Mouse (Mus musculus) midbrain, embryonic 15.5 days (tissue): ENCODE data around the gene Gm9803. TPM values are rescaled to one million over a fixed set of nuclear protein-coding genes. Genes with fewer than 3 reads are reported as not detected.
"Not testable (repeated sequence)": the region's sequence is repeated elsewhere in the genome, so short reads cannot be mapped to it uniquely, and the experiment has no call there.

Source experiments
- ATAC-seq: fragments of 200-750 bp; cut with Nextera tagmentation; replicated peaks from 2 replicates; pipeline ENCODE4 v1.8.0; 2017; ENCODE audit warnings: moderate TSS enrichment
- H3K27ac ChIP-seq: fragments of 300-500 bp; sonication (generic); 2 replicates; pipeline ENCODE4 v1.5.1; 2015; ENCODE audit warnings: mild to moderate bottlenecking, inconsistent platforms
- H3K27me3 ChIP-seq: fragments of 300-500 bp; sonication (generic); replicated peaks from 2 replicates; pipeline ENCODE4 v1.6.1; 2015; ENCODE audit warnings: inconsistent platforms
- H3K36me3 ChIP-seq: fragments of 300-500 bp; sonication (generic); replicated peaks from 2 replicates; pipeline ENCODE4 v1.6.1; 2015; ENCODE audit warnings: inconsistent platforms
- H3K4me1 ChIP-seq: fragments of 300-500 bp; sonication (generic); 2 replicates; pipeline ENCODE4 v1.6.1; 2015; ENCODE audit warnings: inconsistent platforms
- H3K4me2 ChIP-seq: fragments of 300-500 bp; sonication (generic); 2 replicates; pipeline ENCODE4 v1.6.1; 2015; ENCODE audit warnings: inconsistent platforms, mild to moderate bottlenecking, moderate library complexity
- H3K4me3 ChIP-seq: fragments of 300-500 bp; sonication (generic); 2 replicates; pipeline ENCODE4 v1.5.1; 2015; ENCODE audit warnings: mild to moderate bottlenecking, inconsistent platforms
- H3K9ac ChIP-seq: fragments of 300-500 bp; sonication (generic); 2 replicates; pipeline ENCODE4 v1.6.1; 2015; ENCODE audit warnings: mild to moderate bottlenecking, inconsistent platforms
- H3K9me3 ChIP-seq: fragments of 300-500 bp; sonication (generic); 2 replicates; pipeline ENCODE4 v1.6.1; 2016; ENCODE audit warnings: inconsistent platforms
- WGBS: fragments of 180-500 bp; shearing (Covaris S2); methylation state at CpG from one replicate; pipeline ENCODE4 v1.1.7; 2015; ENCODE audit warnings: mixed read lengths; 5-methylcytosine and 5-hydroxymethylcytosine counted together
- polyA plus RNA-seq: library from polyadenylated mRNA; unstranded; fragments of >200 nt; fragmentation: Nextera tagmentation; extraction: Ambion mirVana; gene quantifications from 2 replicates; pipeline ENCODE4 v1.2.1, GENCODE M21; 2015

The Gm9803 gene
- 20.2 and 22.7 TPM in 2 replicates for polyA plus RNA-seq

- not testable (repeated sequence) for H3K9me3 ChIP-seq, H3K27me3 ChIP-seq, H3K27ac ChIP-seq, H3K4me2 ChIP-seq, H3K9ac ChIP-seq, ATAC-seq, H3K4me3 ChIP-seq, H3K36me3 ChIP-seq
- 95% methylated on average over 10 of the region's 10 CpGs for WGBS
- peaks cover 22% of the 10 kb centered on the region for H3K4me1 ChIP-seq
These were observed at the start of gene Gm9803 for GRCm38 (mm10) chr10:43523931-43524330. Gm9803 (plus strand) TSS chr10:43524084.

GRCm38 (mm10) chr10:43475376-43475775 lies 48.5 kb upstream of the Gm9803 start:
- Histone ChIP-seq H3K4me3 (no peak overlapping the region), H3K27me3 (no peaks in the 10 kb centered on the region), H3K9me3 (no peaks in the 10 kb centered on the region), H3K4me1 (peaks cover 21% of the 10 kb centered on the region), H3K27ac (no peak overlapping the region), H3K4me2 (no peak overlapping the region), H3K36me3 (no peaks in the 10 kb centered on the region), H3K9ac (no peak overlapping the region)
- no peak for ATAC-seq
- 64% methylated on average over 4 of the region's 4 CpGs for WGBS

GRCm38 (mm10) chr10:43477459-43477858 lies 46.4 kb upstream of the Gm9803 start:
- peak overlapping the region; percentile 90 for H3K4me3 ChIP-seq
- H3K36me3 ChIP-seq: no peaks in the 10 kb centered on the region
- H3K9ac ChIP-seq: peak overlapping the region; percentile 71
- 4% methylated on average over 9 of the region's 9 CpGs for WGBS
- H3K4me1 ChIP-seq: peaks cover 34% of the 10 kb centered on the region
- no peak for ATAC-seq
- H3K27me3 ChIP-seq: no peaks in the 10 kb centered on the region
- peak overlapping the region; percentile 98 for H3K27ac ChIP-seq
- no peaks in the 10 kb centered on the region for H3K9me3 ChIP-seq
- H3K4me2 ChIP-seq: peak overlapping the region; percentile 99

GRCm38 (mm10) chr10:43477865-43478681 lies 45.8 kb upstream of the Gm9803 start:
- Histone ChIP-seq H3K36me3 (no peaks in the 10 kb centered on the region), H3K4me3 (peak overlapping the region; percentile 90)

GRCm38 (mm10) chr10:43478751-43479435 lies 45.0 kb upstream of the Gm9803 start, which contains the start of gene Bend3:
Bend3 (plus strand) TSS chr10:43478831.
- peak within 1 kb of the TSS; percentile 90 for H3K4me3 ChIP-seq
- under 1% methylated on average over 78 of the region's 101 CpGs for WGBS
- peak within 1 kb of the TSS; percentile 99 for H3K4me2 ChIP-seq
- no peaks in the 10 kb centered on the region for H3K9me3 ChIP-seq
- H3K27ac ChIP-seq: peak within 1 kb of the TSS; percentile 98
- no peaks in the 10 kb centered on the region for H3K27me3 ChIP-seq
- ATAC-seq: peak; percentile 81
- no peaks in the 10 kb centered on the region for H3K36me3 ChIP-seq
- H3K9ac ChIP-seq: peak within 1 kb of the TSS; percentile 71
- H3K4me1 ChIP-seq: peaks cover 42% of the 10 kb centered on the region

More at GRCm38 (mm10) chr10:43477865-43478681, 45.8 kb upstream of the Gm9803 start:
- peak overlapping the region; percentile 98 for H3K27ac ChIP-seq
- peak overlapping the region; percentile 71 for H3K9ac ChIP-seq
- H3K9me3 ChIP-seq: no peaks in the 10 kb centered on the region
- H3K4me2 ChIP-seq: peak overlapping the region; percentile 99
- peaks cover 35% of the 10 kb centered on the region for H3K4me1 ChIP-seq
- no peaks in the 10 kb centered on the region for H3K27me3 ChIP-seq
- under 1% methylated on average over 41 of the region's 42 CpGs for WGBS
- peak; percentile 30 for ATAC-seq

GRCm38 (mm10) chr10:43479436-43480157 lies 44.3 kb upstream of the Gm9803 start:
- peak overlapping the region; percentile 90 for H3K4me3 ChIP-seq
- H3K4me1 ChIP-seq: peaks cover 42% of the 10 kb centered on the region
- peak overlapping the region; percentile 71 for H3K9ac ChIP-seq
- under 1% methylated on average over 69 of the region's 103 CpGs for WGBS
- H3K27me3 ChIP-seq: no peaks in the 10 kb centered on the region
- peak overlapping the region; percentile 98 for H3K27ac ChIP-seq
- no peaks in the 10 kb centered on the region for H3K36me3 ChIP-seq
- peak; percentile 90 for ATAC-seq
- no peaks in the 10 kb centered on the region for H3K9me3 ChIP-seq
- peak overlapping the region; percentile 99 for H3K4me2 ChIP-seq

GRCm38 (mm10) chr10:43480227-43480849 lies 43.5 kb upstream of the Gm9803 start:
- Histone ChIP-seq H3K9ac (peak overlapping the region; percentile 71; the same call in 1 of the 2 replicates), H3K27me3 (no peaks in the 10 kb centered on the region), H3K36me3 (no peaks in the 10 kb centered on the region), H3K4me1 (peaks cover 42% of the 10 kb centered on the region), H3K27ac (peak overlapping the region; percentile 98), H3K4me2 (peak overlapping the region; percentile 99), H3K9me3 (no peaks in the 10 kb centered on the region), H3K4me3 (peak overlapping the region; percentile 90)
- 4% methylated on average over 13 of the region's 13 CpGs for WGBS
- ATAC-seq: no peak

GRCm38 (mm10) chr10:43481179-43481578 lies 42.7 kb upstream of the Gm9803 start:
- Histone ChIP-seq H3K4me3 (no peak overlapping the region), H3K9me3 (no peaks in the 10 kb centered on the region), H3K27me3 (no peaks in the 10 kb centered on the region), H3K9ac (no peak overlapping the region), H3K27ac (no peak overlapping the region), H3K4me1 (peaks cover 42% of the 10 kb centered on the region), H3K4me2 (no peak overlapping the region), H3K36me3 (no peaks in the 10 kb centered on the region)
- WGBS: 49% methylated on average over 4 of the region's 4 CpGs
- ATAC-seq: no peak

- WGBS: 81% methylated on average over 5 of the region's 5 CpGs
- no peak for ATAC-seq
- no peak overlapping the region for H3K4me3 ChIP-seq
- H3K4me2 ChIP-seq: no peak overlapping the region
- no peaks in the 10 kb centered on the region for H3K9me3 ChIP-seq
- H3K27me3 ChIP-seq: no peaks in the 10 kb centered on the region
- H3K9ac ChIP-seq: no peak overlapping the region
- peaks cover 40% of the 10 kb centered on the region for H3K4me1 ChIP-seq
- H3K27ac ChIP-seq: no peak overlapping the region
- no peaks in the 10 kb centered on the region for H3K36me3 ChIP-seq
These were observed 41.9 kb upstream of the Gm9803 start for GRCm38 (mm10) chr10:43482021-43482420.

GRCm38 (mm10) chr10:43483426-43483995 lies 40.4 kb upstream of the Gm9803 start:
- 0 out of 2 replicates have a peak overlapping the region, but pooled peaks have one; percentile 1 for H3K9ac ChIP-seq
- H3K27me3 ChIP-seq: no peaks in the 10 kb centered on the region
- peak overlapping the region; percentile 39; the same call in 1 of the 2 replicates for H3K27ac ChIP-seq
- H3K9me3 ChIP-seq: no peaks in the 10 kb centered on the region
- peaks cover 27% of the 10 kb centered on the region for H3K4me1 ChIP-seq
- H3K36me3 ChIP-seq: no peaks in the 10 kb centered on the region
- H3K4me2 ChIP-seq: no peak overlapping the region
- ATAC-seq: no peak
- H3K4me3 ChIP-seq: no peak overlapping the region
- WGBS: 49% methylated on average over 9 of the region's 9 CpGs

GRCm38 (mm10) chr10:43485751-43486268 lies 38.1 kb upstream of the Gm9803 start:
- Histone ChIP-seq H3K9me3 (no peaks in the 10 kb centered on the region), H3K4me2 (no peak overlapping the region), H3K27ac (no peak overlapping the region), H3K27me3 (no peaks in the 10 kb centered on the region), H3K9ac (no peak overlapping the region), H3K4me3 (no peak overlapping the region), H3K4me1 (peaks cover 17% of the 10 kb centered on the region), H3K36me3 (no peaks in the 10 kb centered on the region)
- WGBS: 90% methylated on average over 6 of the region's 6 CpGs
- ATAC-seq: no peak
